Mouse (Mus musculus) embryo, embryonic 9.5 days (tissue): ENCODE data around the gene Nfe2l3.
A peak's percentile ranks its signal among the peaks of the same experiment; 100 is the strongest.
"Not testable (repeated sequence)": the region's sequence is repeated elsewhere in the genome, so short reads cannot be mapped to it uniquely, and the experiment has no call there.

Experiments used
- DNase-seq: peaks from one replicate; pipeline ENCODE4 v3.0.0-alpha.2; 2017; ENCODE audit errors: extremely low spot score

Gene Nfe2l3

GRCm38 (mm10) chr6:51432535-51433397 is at the start of gene Nfe2l3:
Gene Nfe2l3 (plus strand): TSS chr6:51432670.
- peak; percentile 84 for DNase-seq

GRCm38 (mm10) chr6:51383769-51384755 is 48.4 kb upstream of the Nfe2l3 start:
- peak; percentile 78 for DNase-seq

GRCm38 (mm10) chr6:51390505-51390904 is 42.0 kb upstream of the Nfe2l3 start:
- DNase-seq = no peak

GRCm38 (mm10) chr6:51391816-51392490 is 40.5 kb upstream of the Nfe2l3 start:
- DNase-seq = no peak

GRCm38 (mm10) chr6:51393341-51394128 is 38.9 kb upstream of the Nfe2l3 start:
- no peak for DNase-seq

- not testable (repeated sequence) for DNase-seq
Measured at GRCm38 (mm10) chr6:51394367-51394766, 38.1 kb upstream of the Nfe2l3 start.

GRCm38 (mm10) chr6:51394963-51395362 is 37.5 kb upstream of the Nfe2l3 start:
- not testable (repeated sequence) for DNase-seq

- no peak for DNase-seq
Measured at GRCm38 (mm10) chr6:51395486-51395885, 37.0 kb upstream of the Nfe2l3 start.

- peak; percentile 67 for DNase-seq
Measured at GRCm38 (mm10) chr6:51399113-51399518, 33.4 kb upstream of the Nfe2l3 start.

GRCm38 (mm10) chr6:51401294-51401693 is 31.2 kb upstream of the Nfe2l3 start:
- no peak for DNase-seq

GRCm38 (mm10) chr6:51403598-51403997 is 28.9 kb upstream of the Nfe2l3 start:
- DNase-seq = no peak

GRCm38 (mm10) chr6:51404502-51404901 is 28.0 kb upstream of the Nfe2l3 start:
- no peak for DNase-seq

GRCm38 (mm10) chr6:51416433-51416832 is 16.0 kb upstream of the Nfe2l3 start:
- no peak for DNase-seq

- DNase-seq = no peak
Measured at GRCm38 (mm10) chr6:51417306-51417936, 15.0 kb upstream of the Nfe2l3 start.

GRCm38 (mm10) chr6:51423466-51424122 is 8.9 kb upstream of the Nfe2l3 start:
- no peak for DNase-seq

- no peak for DNase-seq
Measured at GRCm38 (mm10) chr6:51424537-51424936, 7.9 kb upstream of the Nfe2l3 start.

- no peak for DNase-seq
Measured at GRCm38 (mm10) chr6:51434270-51434669, 1.8 kb downstream of the Nfe2l3 start.

GRCm38 (mm10) chr6:51437665-51438064 is 5.2 kb downstream of the Nfe2l3 start:
- no peak for DNase-seq

- DNase-seq = no peak
Measured at GRCm38 (mm10) chr6:51438826-51439330, 6.4 kb downstream of the Nfe2l3 start.
